Mouse (Mus musculus): ENCODE data around the gene Neu3. TPM values are rescaled to one million over a fixed set of nuclear protein-coding genes. Genes with fewer than 3 reads are reported as not detected.

Neu3 gene
- total RNA-seq, 2 experiments from 2014 or later, result 2.8 to 2.9 TPM

GRCm38 (mm10) chr7:99856266-99856861 lies 28.1 kb upstream of the Neu3 start:
- no peak for DNase-seq (ENCODE audit: extremely low spot score in 1 of 2, low spot score in 2 of 2)
- intact Hi-C loops (cut with DNase I), result loop anchor here (10.0 kb wide), 1 partner anchor 372 kb away; the partner anchor contains the start of gene Rps3
- TF ChIP-seq CTCF (IDR thresholded peaks at IDR 0.05), result no peak
- H3K4me3 ChIP-seq, result no peak overlapping the region
- no peak overlapping the region for H3K27ac ChIP-seq

GRCm38 (mm10) chr7:99854311-99854710 lies 26.1 kb upstream of the Neu3 start:
- Histone ChIP-seq H3K27ac (no peak overlapping the region), H3K4me3 (no peak overlapping the region)
- no peak for DNase-seq (ENCODE audit: extremely low spot score in 1 of 2, low spot score in 2 of 2)
- intact Hi-C loops (cut with DNase I), result loop anchor here (10.0 kb wide), 1 partner anchor 370 kb away; the partner anchor contains the start of gene Rps3
- no peak for TF ChIP-seq CTCF (IDR thresholded peaks at IDR 0.05)

- TF ChIP-seq CTCF (IDR thresholded peaks at IDR 0.05), result no peak; the same call in 1 of the 2 replicates
- DNase-seq (ENCODE audit: extremely low spot score in 1 of 2, low spot score in 2 of 2), result no peak
- no peak overlapping the region for H3K27ac ChIP-seq
- intact Hi-C loops (cut with DNase I), result loop anchor here (10.0 kb wide), 1 partner anchor 369 kb away; the partner anchor contains the start of gene Rps3
- no peak overlapping the region for H3K4me3 ChIP-seq
Observed at GRCm38 (mm10) chr7:99853350-99853749, 25.1 kb upstream of the Neu3 start.

GRCm38 (mm10) chr7:99851618-99852017 lies 23.4 kb upstream of the Neu3 start:
- no peak overlapping the region for H3K4me3 ChIP-seq
- H3K27ac ChIP-seq, result no peak overlapping the region
- intact Hi-C loops (cut with DNase I), result loop anchor here (10.0 kb wide), 1 partner anchor 367 kb away; the partner anchor contains the start of gene Rps3
- DNase-seq (ENCODE audit: extremely low spot score in 1 of 2, low spot score in 2 of 2), result no peak
- TF ChIP-seq CTCF (IDR thresholded peaks at IDR 0.05), result no peak

GRCm38 (mm10) chr7:99851121-99851520 lies 22.9 kb upstream of the Neu3 start:
- no peak for TF ChIP-seq CTCF (IDR thresholded peaks at IDR 0.05)
- DNase-seq (ENCODE audit: extremely low spot score in 1 of 2, low spot score in 2 of 2), result no peak
- intact Hi-C loops (cut with DNase I), result loop anchor here (10.0 kb wide), 1 partner anchor 366 kb away; the partner anchor contains the start of gene Rps3
- Histone ChIP-seq H3K27ac (no peak overlapping the region), H3K4me3 (no peak overlapping the region)

- TF ChIP-seq CTCF (IDR thresholded peaks at IDR 0.05), result no peak
- Histone ChIP-seq H3K4me3 (no peak overlapping the region), H3K27ac (no peak overlapping the region)
- intact Hi-C loops (cut with DNase I), result loop anchor here (10.0 kb wide), 1 partner anchor 366 kb away; the partner anchor contains the start of gene Rps3
- DNase-seq (ENCODE audit: extremely low spot score in 1 of 2, low spot score in 2 of 2), result no peak
Observed at GRCm38 (mm10) chr7:99850534-99850933, 22.3 kb upstream of the Neu3 start.

GRCm38 (mm10) chr7:99845533-99846236 lies 17.5 kb upstream of the Neu3 start:
- H3K4me3 ChIP-seq, result no peak overlapping the region
- no peak overlapping the region for H3K27ac ChIP-seq
- TF ChIP-seq CTCF (IDR thresholded peaks at IDR 0.05), result no peak
- no peak for DNase-seq (ENCODE audit: extremely low spot score in 1 of 2, low spot score in 2 of 2)
- intact Hi-C loops (cut with DNase I), result no loop called here

GRCm38 (mm10) chr7:99838241-99838640 lies 10.0 kb upstream of the Neu3 start:
- Histone ChIP-seq H3K27ac (no peak overlapping the region), H3K4me3 (no peak overlapping the region)
- TF ChIP-seq CTCF (IDR thresholded peaks at IDR 0.05), result no peak
- intact Hi-C loops (cut with DNase I), result no loop called here
- DNase-seq (ENCODE audit: extremely low spot score in 1 of 2, low spot score in 2 of 2), result no peak

- Histone ChIP-seq H3K27ac (no peak overlapping the region), H3K4me3 (no peak overlapping the region)
- TF ChIP-seq CTCF (IDR thresholded peaks at IDR 0.05), result no peak
- DNase-seq (ENCODE audit: extremely low spot score in 1 of 2, low spot score in 2 of 2), result no peak
- intact Hi-C loops (cut with DNase I), result no loop called here
Observed at GRCm38 (mm10) chr7:99837358-99838071, 9.3 kb upstream of the Neu3 start.

GRCm38 (mm10) chr7:99836781-99837180 lies 8.6 kb upstream of the Neu3 start:
- no peak overlapping the region for H3K27ac ChIP-seq
- H3K4me3 ChIP-seq, result no peak overlapping the region
- no peak for TF ChIP-seq CTCF (IDR thresholded peaks at IDR 0.05)
- intact Hi-C loops (cut with DNase I), result no loop called here
- DNase-seq (ENCODE audit: extremely low spot score in 1 of 2, low spot score in 2 of 2), result no peak

- no peak overlapping the region for H3K27ac ChIP-seq
- DNase-seq (ENCODE audit: extremely low spot score in 1 of 2, low spot score in 2 of 2), result no peak
- no peak for TF ChIP-seq CTCF (IDR thresholded peaks at IDR 0.05)
- intact Hi-C loops (cut with DNase I), result no loop called here
- no peak overlapping the region for H3K4me3 ChIP-seq
Observed at GRCm38 (mm10) chr7:99834314-99834853, 6.2 kb upstream of the Neu3 start.

- H3K4me3 ChIP-seq, result no peak overlapping the region
- DNase-seq (ENCODE audit: extremely low spot score in 1 of 2, low spot score in 2 of 2), result no peak
- TF ChIP-seq CTCF (IDR thresholded peaks at IDR 0.05), result no peak
- no peak overlapping the region for H3K27ac ChIP-seq
- intact Hi-C loops (cut with DNase I), result no loop called here
Observed at GRCm38 (mm10) chr7:99833846-99834222, 5.6 kb upstream of the Neu3 start.

Measured in left cerebral cortex, adult 2 months (tissue).